ENCODE assay signal across 9 mouse cellular contexts in genomic region chr5:121601547-121602299, GRCm38 (mm10). TPM values are rescaled to one million over a fixed set of nuclear protein-coding genes. Genes with fewer than 3 reads are reported as not detected.
DNase-seq lines count a peak whose midpoint lies in the region; ATAC-seq and TF ChIP-seq lines count a peak whose summit lies in the region.
"Had no signal": no experiment of that assay in that cellular context is flagged by ENCODE, and none has a peak within 500 bp of the region (broad histone marks: within the 10 kb centered on the region; RNA-seq: fewer than 3 reads in every experiment).

No protein-coding gene starts in this region.

- TF ChIP-seq CTCF in liver, postnatal 0 days (IDR thresholded peaks at IDR 0.05; ENCODE audit: low read depth) = peak; percentile 98

- no peaks in the 10 kb centered on the region for H3K36me3 ChIP-seq in embryonic facial prominence, embryonic 15.5 days
- no peaks in the 10 kb centered on the region for H3K36me3 ChIP-seq in heart, embryonic 13.5 days
- H3K36me3 ChIP-seq in liver, postnatal 0 days (replicated peaks; ENCODE audit: insufficient read depth, low read length) = no peaks in the 10 kb centered on the region
- H3K36me3 ChIP-seq: limb, embryonic 13.5 days had no signal

- H3K27me3 ChIP-seq in embryonic facial prominence, embryonic 15.5 days = no peaks in the 10 kb centered on the region
- peaks cover 11% of the 10 kb centered on the region; the same call in 1 of the 2 replicates for H3K27me3 ChIP-seq in heart, embryonic 13.5 days (replicated peaks)
- no peaks in the 10 kb centered on the region for H3K27me3 ChIP-seq in liver, postnatal 0 days (ENCODE audit: insufficient read depth, low read length)
- H3K27me3 ChIP-seq: limb, embryonic 13.5 days had no signal

- H3K4me3 ChIP-seq in embryonic facial prominence, embryonic 15.5 days (replicated peaks) = no peak overlapping the region
- no peak overlapping the region for H3K4me3 ChIP-seq in heart, embryonic 13.5 days
- H3K4me3 ChIP-seq in liver, postnatal 0 days (ENCODE audit: low read depth, low read length) = no peak overlapping the region
- H3K4me3 ChIP-seq: limb, embryonic 13.5 days had no signal

- TF ChIP-seq EP300 in liver, postnatal 0 days (IDR thresholded peaks at IDR 0.05; ENCODE audit: low read depth) = no peak

- WGBS in embryonic facial prominence, embryonic 15.5 days = 32% methylated on average over 9 of the region's 9 CpGs
- WGBS in heart, embryonic 13.5 days = 29% methylated on average over 9 of the region's 9 CpGs
- WGBS in liver, postnatal 0 days (ENCODE audit: insufficient replicate concordance) = 34% methylated on average over 9 of the region's 9 CpGs

- DNase-seq in CD8-positive naive resting alpha-beta T cell, adult 2 months (ENCODE audit: low read depth in 2 of 2, low spot score in 2 of 2) = peak; percentile 74 to 80
- DNase-seq in adrenal gland, postnatal 4 days (ENCODE audit: low spot score in 2 of 2) = peak; percentile 64 to 86
- peak; percentile 95 to 97 for DNase-seq in kidney, postnatal 36 days
- DNase-seq in liver, postnatal 0 days = peak; percentile 91
- peak; percentile 91 for DNase-seq in retina, embryonic 14.5 days (ENCODE audit: low spot score)
- peak; percentile 84 to 87 for DNase-seq in thymus, postnatal 36 days

- 0 out of 2 replicates have a peak, but pooled peaks cover 4% of the 10 kb centered on the region for H3K4me1 ChIP-seq in embryonic facial prominence, embryonic 15.5 days
- peaks cover 7% of the 10 kb centered on the region for H3K4me1 ChIP-seq in heart, embryonic 13.5 days
- H3K4me1 ChIP-seq in liver, postnatal 0 days (ENCODE audit: insufficient read depth) = peaks cover 3% of the 10 kb centered on the region; the same call in 1 of the 2 replicates

- no peak overlapping the region; the same call in 1 of the 2 replicates for H3K4me2 ChIP-seq in embryonic facial prominence, embryonic 15.5 days (replicated peaks)
- H3K4me2 ChIP-seq in heart, embryonic 13.5 days = no peak overlapping the region; the same call in 1 of the 2 replicates
- peak overlapping the region; percentile 13; the same call in 1 of the 2 replicates for H3K4me2 ChIP-seq in liver, postnatal 0 days (ENCODE audit: low read depth, low read length)
- H3K4me2 ChIP-seq: limb, embryonic 13.5 days had no signal

- no peak overlapping the region for H3K9ac ChIP-seq in embryonic facial prominence, embryonic 15.5 days
- H3K9ac ChIP-seq in heart, embryonic 13.5 days = peak overlapping the region; percentile 48
- 0 out of 2 replicates have a peak overlapping the region, but pooled peaks have one; percentile 30 for H3K9ac ChIP-seq in liver, postnatal 0 days (replicated peaks)
- H3K9ac ChIP-seq: limb, embryonic 13.5 days had no signal

- no peaks in the 10 kb centered on the region for H3K9me3 ChIP-seq in embryonic facial prominence, embryonic 15.5 days (replicated peaks)
- no peaks in the 10 kb centered on the region for H3K9me3 ChIP-seq in heart, embryonic 13.5 days
- no peaks in the 10 kb centered on the region for H3K9me3 ChIP-seq in liver, postnatal 0 days (ENCODE audit: low read length)
- H3K9me3 ChIP-seq: limb, embryonic 13.5 days had no signal

- 0 out of 2 replicates have a peak overlapping the region, but pooled peaks have one; percentile 9 for H3K27ac ChIP-seq in embryonic facial prominence, embryonic 15.5 days (replicated peaks)
- H3K27ac ChIP-seq in heart, embryonic 13.5 days (replicated peaks) = no peak overlapping the region
- no peak overlapping the region for H3K27ac ChIP-seq in liver, postnatal 0 days (ENCODE audit: low read depth)
- H3K27ac ChIP-seq: limb, embryonic 13.5 days had no signal

- ATAC-seq in embryonic facial prominence, embryonic 15.5 days (ENCODE audit: insufficient number of reproducible peaks, low FRiP score, low TSS enrichment, low read depth) = peak; percentile 21; the same call in 1 of the 2 replicates
- no peak for ATAC-seq in heart, embryonic 13.5 days (ENCODE audit: extremely low read depth, insufficient number of reproducible peaks, low FRiP score, low TSS enrichment)
- ATAC-seq in liver, postnatal 0 days = peak; percentile 57

RNA-seq across cellular contexts. Expression of gene Aldh2, which starts 8.1 kb away (rescaled TPM):
- 100 to 1,000 TPM; 858 to 942 TPM for total RNA-seq in adrenal gland, postnatal 4 days (2021)
- polyA plus RNA-seq in embryonic facial prominence, embryonic 15.5 days (2015; fragmentation: Nextera tagmentation; extraction: Ambion mirVana) = 212 and 219 TPM in 2 replicates
- polyA plus RNA-seq in heart, embryonic 13.5 days (2015; fragmentation: Nextera tagmentation; extraction: Ambion mirVana) = 70.7 and 71.8 TPM in 2 replicates
- 395 and 411 TPM in 2 replicates for polyA plus RNA-seq in liver, postnatal 0 days (2015; fragmentation: Nextera tagmentation; extraction: Ambion mirVana)

RNA-seq across cellular contexts. Expression of gene Acad12, which starts 17.0 kb away (rescaled TPM):
- 10 to 100 TPM; 13.3 to 14.5 TPM for total RNA-seq in adrenal gland, postnatal 4 days (2021)
- 2.0 and 2.4 TPM in 2 replicates for polyA plus RNA-seq in embryonic facial prominence, embryonic 15.5 days (2015; fragmentation: Nextera tagmentation; extraction: Ambion mirVana)
- 5.1 and 6.8 TPM in 2 replicates for polyA plus RNA-seq in heart, embryonic 13.5 days (2015; fragmentation: Nextera tagmentation; extraction: Ambion mirVana)
- 1.6 and 2.1 TPM in 2 replicates for polyA plus RNA-seq in liver, postnatal 0 days (2015; fragmentation: Nextera tagmentation; extraction: Ambion mirVana)

RNA-seq across cellular contexts. Expression of gene Mapkapk5, which starts 56.0 kb away (rescaled TPM):
- total RNA-seq in adrenal gland, postnatal 4 days (2021) = 10 to 100 TPM; 82.4 to 92.1 TPM
- 49.3 and 52.0 TPM in 2 replicates for polyA plus RNA-seq in embryonic facial prominence, embryonic 15.5 days (2015; fragmentation: Nextera tagmentation; extraction: Ambion mirVana)
- 31.7 and 33.6 TPM in 2 replicates for polyA plus RNA-seq in heart, embryonic 13.5 days (2015; fragmentation: Nextera tagmentation; extraction: Ambion mirVana)
- polyA plus RNA-seq in liver, postnatal 0 days (2015; fragmentation: Nextera tagmentation; extraction: Ambion mirVana) = 15.5 and 18.1 TPM in 2 replicates

RNA-seq across cellular contexts. Expression of gene Adam1a, which starts 56.4 kb away (rescaled TPM):
- 1 to 10 TPM; 9.6 to 9.9 TPM for total RNA-seq in adrenal gland, postnatal 4 days (2021)
- 1.4 and 1.9 TPM in 2 replicates for polyA plus RNA-seq in embryonic facial prominence, embryonic 15.5 days (2015; fragmentation: Nextera tagmentation; extraction: Ambion mirVana)
- 1.2 and 1.3 TPM in 2 replicates for polyA plus RNA-seq in heart, embryonic 13.5 days (2015; fragmentation: Nextera tagmentation; extraction: Ambion mirVana)
- 0.15 and 0.25 TPM in 2 replicates for polyA plus RNA-seq in liver, postnatal 0 days (2015; fragmentation: Nextera tagmentation; extraction: Ambion mirVana)

RNA-seq across cellular contexts. Expression of gene Gm42878, which starts 56.4 kb away (rescaled TPM):
- total RNA-seq in adrenal gland, postnatal 4 days (2021) = not detected
- 0.58 TPM in 1 of 2 replicates, not detected in the other for polyA plus RNA-seq in embryonic facial prominence, embryonic 15.5 days (2015; fragmentation: Nextera tagmentation; extraction: Ambion mirVana)
- polyA plus RNA-seq in heart, embryonic 13.5 days (2015; fragmentation: Nextera tagmentation; extraction: Ambion mirVana) = not detected in 2 replicates
- polyA plus RNA-seq in liver, postnatal 0 days (2015; fragmentation: Nextera tagmentation; extraction: Ambion mirVana) = not detected in 2 replicates
- polyA plus RNA-seq: limb, embryonic 13.5 days had no signal
